Mouse (Mus musculus): ENCODE measurements around the gene E130311K13Rik.

DNA sequence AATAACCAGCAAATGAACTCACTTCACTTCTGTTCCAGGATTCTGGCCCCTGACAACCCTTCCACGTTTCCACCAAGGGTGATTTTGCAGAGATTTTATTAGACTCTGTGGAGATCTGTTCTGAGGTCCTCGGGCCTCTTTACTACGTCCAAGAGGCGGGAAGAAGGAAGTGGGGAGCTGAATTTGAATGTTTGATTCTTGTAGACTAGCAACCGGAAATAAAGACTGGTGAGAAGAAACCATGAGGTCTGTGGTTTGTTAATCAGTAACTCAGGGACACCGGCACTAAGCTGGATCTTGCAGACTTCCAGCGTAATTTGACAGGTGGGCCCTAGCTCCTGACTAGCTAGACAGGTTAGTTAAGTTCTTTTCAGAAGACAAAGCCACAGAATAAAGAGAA lies 35.6 kb downstream of the E130311K13Rik start:
- TF ChIP-seq CTCF (IDR thresholded peaks at IDR 0.05; ENCODE audit: low read depth, low read length), result no peak
- no peak for TF ChIP-seq POLR2A (IDR thresholded peaks at IDR 0.05; ENCODE audit: borderline replicate concordance, low read depth, low read length)

All from bone marrow macrophage, adult 2 months (primary cell).